ENCODE assay signal across 8 mouse cellular contexts in genomic region chr12:25702176-25703022, GRCm38 (mm10).
A peak's percentile ranks its signal among the peaks of the same experiment; 100 is the strongest.
DNase-seq lines count a peak whose midpoint lies in the region; ATAC-seq lines count a peak whose summit lies in the region.

No protein-coding gene starts in this region.

- no peak for DNase-seq in heart, adult 18-20 months
- peak; percentile 34 for DNase-seq in retina, embryonic 14.5 days (ENCODE audit: low spot score)
- DNase-seq in spleen, postnatal 36 days (ENCODE audit: low spot score in 2 of 2): no peak
- DNase-seq in left cerebral cortex, adult 8-10 months (ENCODE audit: low spot score in 2 of 2): no peak

- ATAC-seq in heart, embryonic 13.5 days (ENCODE audit: extremely low read depth, insufficient number of reproducible peaks, low FRiP score, low TSS enrichment): no peak
- ATAC-seq in embryonic facial prominence, embryonic 12.5 days (ENCODE audit: insufficient number of reproducible peaks, insufficient read depth, low FRiP score, low TSS enrichment): no peak
- no peak for ATAC-seq in intestine, embryonic 15.5 days
- no peak for ATAC-seq in erythroid progenitor cell, adult 5-6 weeks (replicated peaks; ENCODE audit: low FRiP score, poor library complexity, severe bottlenecking)

- 19% methylated on average over 21 of the region's 21 CpGs for WGBS in heart, embryonic 13.5 days
- 12% methylated on average over 21 of the region's 21 CpGs for WGBS in embryonic facial prominence, embryonic 12.5 days
- WGBS in intestine, embryonic 15.5 days: 20% methylated on average over 21 of the region's 21 CpGs

- no peaks in the 10 kb centered on the region for H3K36me3 ChIP-seq in heart, embryonic 13.5 days
- H3K36me3 ChIP-seq in embryonic facial prominence, embryonic 12.5 days: no peaks in the 10 kb centered on the region
- no peaks in the 10 kb centered on the region for H3K36me3 ChIP-seq in intestine, embryonic 15.5 days

- peak overlapping the region; percentile 65 for H3K4me2 ChIP-seq in heart, embryonic 13.5 days
- peak overlapping the region; percentile 46 for H3K4me2 ChIP-seq in embryonic facial prominence, embryonic 12.5 days (replicated peaks)
- H3K4me2 ChIP-seq in intestine, embryonic 15.5 days (replicated peaks): peak overlapping the region; percentile 42

- no peak overlapping the region for H3K27ac ChIP-seq in heart, embryonic 13.5 days (replicated peaks)
- no peak overlapping the region for H3K27ac ChIP-seq in embryonic facial prominence, embryonic 12.5 days
- no peak overlapping the region for H3K27ac ChIP-seq in intestine, embryonic 15.5 days

- H3K9ac ChIP-seq in heart, embryonic 13.5 days: peak overlapping the region; percentile 56; the same call in 1 of the 2 replicates
- no peak overlapping the region for H3K9ac ChIP-seq in embryonic facial prominence, embryonic 12.5 days
- no peak overlapping the region for H3K9ac ChIP-seq in intestine, embryonic 15.5 days

- peaks cover 15% of the 10 kb centered on the region; the same call in 1 of the 2 replicates for H3K4me1 ChIP-seq in heart, embryonic 13.5 days
- H3K4me1 ChIP-seq in embryonic facial prominence, embryonic 12.5 days: peaks cover 2% of the 10 kb centered on the region; the same call in 1 of the 2 replicates
- no peaks in the 10 kb centered on the region for H3K4me1 ChIP-seq in intestine, embryonic 15.5 days (replicated peaks)

- peaks cover 3% of the 10 kb centered on the region; the same call in 1 of the 2 replicates for H3K9me3 ChIP-seq in heart, embryonic 13.5 days
- no peaks in the 10 kb centered on the region for H3K9me3 ChIP-seq in embryonic facial prominence, embryonic 12.5 days
- H3K9me3 ChIP-seq in intestine, embryonic 15.5 days: no peaks in the 10 kb centered on the region; the same call in 1 of the 2 replicates

- no peaks in the 10 kb centered on the region for H3K27me3 ChIP-seq in heart, embryonic 13.5 days (replicated peaks)
- no peaks in the 10 kb centered on the region for H3K27me3 ChIP-seq in embryonic facial prominence, embryonic 12.5 days
- no peaks in the 10 kb centered on the region for H3K27me3 ChIP-seq in intestine, embryonic 15.5 days (replicated peaks)

- peak overlapping the region; percentile 35 for H3K4me3 ChIP-seq in heart, embryonic 13.5 days
- H3K4me3 ChIP-seq in embryonic facial prominence, embryonic 12.5 days: peak overlapping the region; percentile 18; the same call in 1 of the 2 replicates
- 0 out of 2 replicates have a peak overlapping the region, but pooled peaks have one; percentile 4 for H3K4me3 ChIP-seq in intestine, embryonic 15.5 days (replicated peaks)
